Mouse (Mus musculus) G1E (cell line): Measurements from ENCODE around the gene Pnldc1. TPM values are rescaled to one million over a fixed set of nuclear protein-coding genes. Genes with fewer than 3 reads are reported as not detected.

Source experiments
- ATAC-seq: 2 replicates; pipeline ENCODE4 v1.8.0; 2016; ENCODE audit warnings: mild to moderate bottlenecking; ENCODE audit not compliant: insufficient number of reproducible peaks, poor library complexity, low FRiP score, severe bottlenecking; ENCODE audit errors: extremely low read depth
- DNase-seq: peaks from one replicate; pipeline ENCODE4 v3.0.0; 2012; ENCODE audit warnings: low spot score
- H3K27me3 ChIP-seq: 2 replicates; pipeline ENCODE4 v1.6.1; 2012; ENCODE audit warnings: mild to moderate bottlenecking, low read length, inconsistent platforms; ENCODE audit not compliant: insufficient read depth
- H3K36me3 ChIP-seq: replicated peaks from 2 replicates; pipeline ENCODE3; 2012; ENCODE audit warnings: mild to moderate bottlenecking, inconsistent platforms
- H3K4me1 ChIP-seq: 2 replicates; pipeline ENCODE4 v1.6.1; 2012; ENCODE audit warnings: low read depth, low read length, inconsistent platforms, mixed read lengths; ENCODE audit not compliant: insufficient read depth
- H3K4me3 ChIP-seq: 2 replicates; pipeline ENCODE4 v1.5.1; 2012; ENCODE audit warnings: low read depth, mild to moderate bottlenecking, inconsistent platforms, low read length, moderate library complexity, mixed read lengths
- H3K9me3 ChIP-seq: replicated peaks from 2 replicates; pipeline ENCODE4 v1.6.1; 2012; ENCODE audit warnings: inconsistent platforms
- CTCF ChIP-seq: IDR thresholded peaks from 2 replicates; pipeline ENCODE4 v1.5.1; 2012; ENCODE audit warnings: low read depth, low read length, inconsistent platforms, mixed read lengths
- GATA1 ChIP-seq: IDR thresholded peaks from 2 replicates; pipeline ENCODE4 v1.6.1; 2012; ENCODE audit warnings: borderline replicate concordance, low read length, inconsistent platforms, mixed read lengths
- GATA2 ChIP-seq: IDR thresholded peaks from 2 replicates; pipeline ENCODE4 v1.6.1; 2012; ENCODE audit warnings: low read depth, low read length, inconsistent platforms, borderline replicate concordance
- POLR2AphosphoS5 ChIP-seq: IDR thresholded peaks from 2 replicates; pipeline ENCODE4 v1.6.1; 2012; ENCODE audit warnings: low read depth, low read length, inconsistent platforms; ENCODE audit not compliant: insufficient replicate concordance
- TAL1 ChIP-seq: conservative IDR thresholded peaks from 2 replicates; pipeline ENCODE4 v1.6.1; 2012; ENCODE audit warnings: low read depth, low read length, inconsistent platforms, mixed read lengths
- polyA plus RNA-seq: library from polyadenylated mRNA; stranded (reverse); fragments of >175 nt; gene quantifications from 2 replicates; pipeline ENCODE4 v1.2.3, GENCODE M21; 2012
- total RNA-seq, 2 experiments: library from RNA; stranded (forward) in 1 of 2; stranded (reverse) in 1 of 2; fragments of 200-1000 nt in 1 of 2; fragments of >200 nt in 1 of 2; fragmentation: Nextera tagmentation in 1 of 2; gene quantifications; 2 replicates each; pipeline ENCODE4 v1.2.3; 2014 to 2017

Pnldc1 gene
- total and polyA plus RNA-seq, 3 experiments: 1.5 to 3.8 TPM; not detected in 1

DNA sequence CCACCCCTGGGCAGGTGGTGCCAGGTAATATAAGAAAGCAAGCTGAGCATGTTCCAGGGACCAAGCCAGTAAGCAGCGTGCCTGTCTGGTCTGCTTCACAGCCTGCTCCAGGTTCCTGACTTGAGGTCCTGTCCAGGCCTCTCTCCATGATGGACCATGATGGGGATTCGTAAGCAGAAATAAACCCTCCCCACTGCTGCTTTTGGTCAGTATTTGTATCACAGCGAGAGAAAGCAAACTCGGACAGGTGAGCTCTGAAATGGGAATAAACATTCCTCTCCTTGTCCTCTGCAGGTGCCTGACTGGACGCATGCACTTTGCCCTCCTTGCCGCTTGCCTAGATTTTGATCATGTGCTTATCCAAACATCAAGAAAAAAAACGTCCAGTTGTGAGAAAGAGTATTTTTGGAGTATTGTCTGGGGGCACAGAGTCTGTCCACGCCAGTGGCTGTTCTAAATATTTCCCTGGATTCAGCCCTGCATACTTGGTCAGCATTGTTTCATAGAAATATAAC, 51.0 kb downstream of the Pnldc1 start:
- Histone ChIP-seq H3K36me3 (no peaks in the 10 kb centered on the region), H3K4me1 (no peaks in the 10 kb centered on the region), H3K4me3 (no peak overlapping the region), H3K27me3 (peaks cover 46% of the 10 kb centered on the region), H3K9me3 (no peaks in the 10 kb centered on the region)
- ATAC-seq (no peak), DNase-seq (no peak)
- TF ChIP-seq TAL1 (no peak), CTCF (no peak), GATA2 (no peak)

DNA sequence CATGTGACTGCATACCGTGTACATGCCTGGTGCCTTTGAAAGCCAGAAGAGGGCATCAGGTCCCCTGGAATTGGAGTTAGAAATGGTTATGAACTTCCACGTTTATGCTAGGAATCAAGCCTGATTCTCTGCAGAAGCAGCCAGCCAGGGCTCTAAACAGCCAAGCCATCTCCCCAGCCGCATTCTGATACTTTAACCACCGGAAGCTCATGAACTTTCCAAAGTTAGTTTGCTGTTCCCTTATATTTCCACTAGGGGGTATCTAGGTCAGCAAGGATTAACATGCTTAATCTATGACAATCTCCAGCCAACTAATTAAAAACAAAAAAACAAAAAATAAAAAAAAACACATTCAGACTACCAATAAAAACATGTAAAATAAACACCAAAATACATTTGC, 52.0 kb downstream of the Pnldc1 start:
- Histone ChIP-seq H3K9me3 (no peaks in the 10 kb centered on the region), H3K36me3 (no peaks in the 10 kb centered on the region), H3K4me3 (no peak overlapping the region), H3K27me3 (peaks cover 53% of the 10 kb centered on the region), H3K4me1 (no peaks in the 10 kb centered on the region)
- no peak for ATAC-seq
- peak; percentile 12 for DNase-seq
- TF ChIP-seq CTCF (peak; percentile 28; the same call in 1 of the 2 replicates), TAL1 (no peak)

DNA sequence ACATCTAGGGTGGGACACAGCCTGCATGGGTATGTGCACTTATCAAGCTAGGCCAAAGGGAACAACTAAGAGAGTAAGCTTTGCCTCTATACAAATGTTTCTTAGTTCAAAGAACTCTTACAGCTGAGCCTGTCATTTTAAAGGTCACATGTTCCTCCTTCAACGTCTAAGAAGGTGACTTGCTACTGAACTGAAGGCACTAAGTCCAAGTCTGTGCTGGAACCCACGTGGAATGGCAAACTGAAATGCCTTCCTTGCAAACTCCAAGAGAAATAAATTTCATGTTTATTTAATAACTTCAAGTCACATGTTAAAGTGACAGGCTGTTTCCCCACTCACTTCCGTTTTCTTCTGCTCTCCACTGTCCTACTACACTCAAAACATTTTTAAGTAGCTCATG, 52.6 kb downstream of the Pnldc1 start:
- H3K4me3 ChIP-seq: no peak overlapping the region
- no peaks in the 10 kb centered on the region for H3K4me1 ChIP-seq
- H3K36me3 ChIP-seq: no peaks in the 10 kb centered on the region
- TF ChIP-seq CTCF (no peak), POLR2AphosphoS5 (no peak), GATA1 (no peak), TAL1 (no peak), GATA2 (no peak)
- DNase-seq: no peak
- H3K9me3 ChIP-seq: no peaks in the 10 kb centered on the region
- H3K27me3 ChIP-seq: peaks cover 51% of the 10 kb centered on the region
- no peak for ATAC-seq

DNA sequence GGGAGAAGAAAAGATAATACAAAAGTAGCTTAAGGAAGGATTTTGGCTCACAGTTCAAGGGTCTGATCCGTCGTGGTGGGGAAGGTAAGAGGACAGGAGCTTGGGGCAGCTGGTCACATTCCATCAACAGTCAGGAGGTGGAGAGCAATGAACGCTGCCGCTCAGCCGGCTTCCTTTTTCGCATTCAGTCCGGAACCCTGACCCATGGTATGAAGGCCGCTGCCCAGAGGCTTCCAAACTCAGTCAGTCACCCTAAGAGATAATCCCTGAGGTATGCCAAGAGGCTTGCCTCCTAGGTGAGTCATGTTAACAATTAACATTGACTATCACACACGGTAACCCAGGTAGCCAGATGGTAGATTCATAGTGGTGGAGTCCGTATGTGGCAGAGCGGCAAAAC, 55.6 kb downstream of the Pnldc1 start:
- H3K9me3 ChIP-seq: no peaks in the 10 kb centered on the region
- no peak for ATAC-seq

GRCm38 (mm10) chr17:12853821-12854220, 56.2 kb downstream of the Pnldc1 start:
- no peak for ATAC-seq
- DNase-seq: no peak
- Histone ChIP-seq H3K4me1 (no peaks in the 10 kb centered on the region), H3K9me3 (no peaks in the 10 kb centered on the region), H3K27me3 (peaks cover 48% of the 10 kb centered on the region), H3K36me3 (no peaks in the 10 kb centered on the region), H3K4me3 (no peak overlapping the region)
- TF ChIP-seq GATA1 (no peak), GATA2 (no peak), CTCF (no peak), POLR2AphosphoS5 (no peak), TAL1 (no peak)

More for the DNA sequence above, 55.6 kb downstream of the Pnldc1 start:
- Histone ChIP-seq H3K27me3 (peaks cover 48% of the 10 kb centered on the region), H3K4me1 (no peaks in the 10 kb centered on the region), H3K4me3 (no peak overlapping the region), H3K36me3 (no peaks in the 10 kb centered on the region)
- TF ChIP-seq GATA1 (no peak), GATA2 (no peak), CTCF (no peak), POLR2AphosphoS5 (no peak), TAL1 (no peak)
- no peak for DNase-seq

- Histone ChIP-seq H3K36me3 (no peaks in the 10 kb centered on the region), H3K27me3 (peaks cover 52% of the 10 kb centered on the region), H3K4me3 (no peak overlapping the region), H3K4me1 (no peaks in the 10 kb centered on the region), H3K9me3 (no peaks in the 10 kb centered on the region)
- no peak for TF ChIP-seq TAL1
- TF ChIP-seq GATA1: no peak
- TF ChIP-seq CTCF: no peak
- TF ChIP-seq GATA2: no peak
- TF ChIP-seq POLR2AphosphoS5: no peak
- no peak for DNase-seq
- no peak for ATAC-seq
These were observed 58.3 kb downstream of the Pnldc1 start for GRCm38 (mm10) chr17:12851689-12852088.
